Mouse (Mus musculus): ENCODE results near the gene Ppp4r3a. TPM values are rescaled to one million over a fixed set of nuclear protein-coding genes. Genes with fewer than 3 reads are reported as not detected.

The Ppp4r3a gene
- 230 TPM for polyA plus RNA-seq (2014; fragmentation: Illumina TruSeq; extraction: RNeasy Lipid Tissue Mini Kit (QIAGEN cat#74804); ENCODE audit: low read depth, low replicate concordance)

DNA sequence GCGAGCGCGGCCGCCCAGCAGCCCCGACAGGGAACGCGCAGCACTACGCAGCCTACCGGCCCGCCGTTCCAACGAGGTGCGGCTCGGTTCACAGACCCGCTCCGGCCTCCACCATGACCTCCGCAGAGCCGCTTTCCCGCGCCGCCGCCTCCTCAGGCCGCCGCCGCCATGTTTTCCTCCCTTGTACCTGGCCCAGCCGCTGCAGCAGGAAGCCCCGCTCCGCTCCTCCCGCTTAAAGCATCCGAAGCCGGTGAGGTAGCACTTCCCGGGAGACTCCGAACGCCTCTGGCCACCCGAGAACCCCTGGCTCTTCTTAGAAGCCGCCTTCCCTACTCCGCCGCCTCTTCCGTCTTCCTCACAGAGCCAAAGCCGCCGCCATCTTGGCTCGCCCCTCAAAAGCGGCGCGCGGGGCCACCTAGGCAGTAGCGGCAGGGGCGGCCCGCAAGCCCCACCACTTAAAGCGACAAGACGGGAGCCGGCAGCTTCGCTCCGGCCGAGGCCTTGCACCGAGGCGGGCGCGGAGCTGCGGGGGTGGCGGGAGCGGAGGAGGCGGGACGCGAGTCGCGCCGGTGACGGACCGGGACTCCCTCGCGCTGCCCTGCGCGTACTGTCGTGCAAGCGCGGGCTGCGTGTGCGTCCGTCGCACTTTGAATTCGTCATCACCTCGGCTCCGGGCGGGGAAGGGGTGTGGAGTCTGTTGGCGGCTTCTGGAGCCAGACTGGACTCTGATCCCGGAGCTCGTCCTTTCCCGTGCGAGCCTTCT lies at the start of gene Ppp4r3a:
TSS of gene Ppp4r3a (minus strand) at position 627 of the 763 bp plus-strand sequence.

DNA sequence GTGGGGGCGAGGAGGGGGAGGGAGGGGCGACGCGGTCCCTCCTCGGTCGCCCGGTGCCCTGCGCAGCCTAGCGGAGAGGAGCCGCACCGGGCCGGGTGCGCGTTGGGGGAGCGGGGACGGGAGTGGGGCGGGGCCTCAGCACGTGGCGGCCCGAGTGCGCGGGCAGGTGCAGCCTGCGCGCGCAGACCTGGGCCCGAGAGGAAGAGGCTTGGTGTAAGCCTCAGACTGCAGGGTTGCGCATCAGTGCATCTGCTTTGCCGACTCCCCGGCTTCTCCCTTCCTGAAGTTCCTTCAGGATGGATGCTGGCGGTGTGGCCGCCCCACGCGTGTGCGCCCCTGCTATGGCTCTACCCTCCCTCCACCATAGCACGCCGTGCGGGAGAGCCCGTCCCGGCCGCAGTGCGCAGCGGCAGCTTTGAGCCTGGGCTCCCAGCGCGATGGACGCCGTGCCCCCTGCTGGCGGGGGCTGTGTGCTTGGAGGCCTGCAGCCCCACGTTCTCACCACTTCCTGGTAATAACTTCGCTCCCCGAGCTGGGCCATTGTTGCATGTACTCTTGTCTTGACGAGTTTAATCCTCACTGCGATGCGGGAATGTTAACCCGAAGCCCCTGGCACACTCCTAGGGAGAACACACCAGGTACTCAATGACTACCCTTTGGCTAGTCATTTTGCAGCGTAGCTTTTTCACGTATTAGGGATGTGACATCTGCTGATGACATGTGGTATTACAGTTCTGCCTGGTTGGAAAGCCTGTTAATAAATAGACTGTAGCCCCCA lies 54.4 kb downstream of the Ppp4r3a start, which contains the start of gene Ccdc88c:
TSS of gene Ccdc88c (minus strand) at position 103 of the 778 bp plus-strand sequence.

Other genes with a start within 250 kb of the Ppp4r3a start
- gene Gpr68, start 175.5 kb downstream of the Ppp4r3a start, polyA plus RNA-seq (2014; fragmentation: Illumina TruSeq; extraction: RNeasy Lipid Tissue Mini Kit (QIAGEN cat#74804); ENCODE audit: low read depth, low replicate concordance): 1.2 TPM
- gene Ccdc88c, start 54.6 kb downstream of the Ppp4r3a start, polyA plus RNA-seq (2014; fragmentation: Illumina TruSeq; extraction: RNeasy Lipid Tissue Mini Kit (QIAGEN cat#74804); ENCODE audit: low read depth, low replicate concordance): 13.7 TPM

All from sigmoid colon, adult 10 weeks (tissue).